Mouse (Mus musculus) cerebellum, postnatal 14 days (tissue): ENCODE measurements at regions not wholly inside any gene's neighbourhood (a gene's known extent, or its start where the extent isn't known, plus 50 kb on each side); places are given as distances from the start of the nearest gene placed in this dataset.
"Not testable (repeated sequence)": the region's sequence is repeated elsewhere in the genome, so short reads cannot be mapped to it uniquely, and the experiment has no call there.

Experiments
- DNase-seq, 2 experiments: peaks; one replicate each; pipeline ENCODE4 v3.0.0; 2021; ENCODE audit warnings: mixed read lengths in 2 of 2

DNA sequence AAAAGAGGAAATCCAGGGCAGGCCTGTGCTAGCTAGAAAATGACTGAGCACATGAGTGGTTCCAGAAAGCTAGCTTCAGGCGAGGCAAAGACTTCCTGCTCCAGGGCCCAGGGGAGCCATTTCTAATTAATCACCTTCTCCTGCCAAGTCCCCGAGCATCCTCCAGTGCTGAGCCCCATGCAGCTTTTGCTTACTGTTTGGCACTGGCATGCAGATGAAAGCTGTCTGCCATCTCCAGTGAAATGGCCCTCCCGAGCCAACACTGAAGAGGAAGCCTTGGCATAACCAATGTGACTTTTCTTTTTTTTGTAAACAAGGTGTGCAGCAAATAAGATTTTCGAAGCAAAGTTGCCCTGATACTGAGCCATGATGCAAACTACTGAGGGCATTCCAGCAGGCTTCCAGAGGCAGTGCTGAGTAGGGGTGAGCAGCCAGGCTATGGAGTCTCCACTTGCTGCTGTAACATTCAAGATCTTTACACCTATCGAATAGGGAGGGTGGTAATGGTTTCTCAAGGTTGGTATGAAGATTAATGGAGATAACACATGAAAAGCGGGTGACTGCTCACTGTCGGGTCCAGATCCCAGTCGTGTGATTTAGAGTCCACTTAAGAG is 125.4 kb upstream of the Immp2l start:
- DNase-seq: peak; percentile 68 to 81

DNA sequence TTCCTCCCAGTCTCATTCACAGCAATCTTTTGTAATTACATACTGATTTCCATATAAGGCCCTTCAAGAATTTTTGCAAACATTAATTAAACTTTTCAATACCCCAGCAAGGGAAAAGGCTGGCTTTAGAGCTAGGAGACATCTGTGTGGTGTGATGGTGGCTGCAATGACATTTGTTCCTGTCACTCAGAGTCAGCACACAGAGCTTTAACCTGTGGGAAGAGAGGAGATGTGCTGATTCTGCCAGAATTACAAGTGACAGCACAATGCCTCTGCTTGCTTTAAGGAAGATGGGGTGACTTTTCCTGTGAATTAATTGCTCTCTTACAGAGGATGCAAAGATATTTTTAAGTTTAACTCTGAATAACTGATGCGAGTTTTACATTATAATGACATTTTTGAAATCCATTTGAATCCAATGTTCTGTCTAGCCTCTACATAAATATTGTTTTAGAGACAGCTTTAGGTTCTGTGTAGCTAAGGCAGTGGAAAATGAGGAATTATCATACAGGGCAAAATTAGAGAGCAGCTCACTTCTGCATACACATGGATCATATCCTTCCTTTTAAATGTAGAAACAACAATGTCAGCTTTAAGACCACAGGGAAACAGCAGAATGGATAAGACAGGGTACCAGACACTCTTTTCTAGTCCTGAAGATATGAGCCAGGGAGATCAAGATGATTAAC is 118.1 kb upstream of the Immp2l start:
- DNase-seq: no peak

DNA sequence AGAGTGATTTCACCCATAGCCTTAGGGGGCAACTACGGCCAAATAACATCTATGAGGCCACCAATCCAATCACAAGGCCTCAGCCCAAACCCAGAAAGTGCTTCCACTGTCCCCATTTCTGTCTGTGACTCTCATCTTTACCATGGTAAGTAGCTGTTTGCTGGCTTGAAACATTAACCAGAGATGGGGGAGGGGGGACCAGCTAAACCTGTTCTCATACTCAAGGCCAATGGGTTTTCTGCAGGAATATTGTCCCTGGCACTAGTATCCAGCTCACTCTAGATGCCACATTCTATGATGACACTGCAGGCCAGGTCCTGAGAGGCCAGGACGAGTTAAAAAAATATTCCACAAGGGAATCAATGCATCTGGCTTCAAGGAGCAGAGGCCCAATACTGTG is 117.1 kb upstream of the Immp2l start:
- no peak for DNase-seq

DNA sequence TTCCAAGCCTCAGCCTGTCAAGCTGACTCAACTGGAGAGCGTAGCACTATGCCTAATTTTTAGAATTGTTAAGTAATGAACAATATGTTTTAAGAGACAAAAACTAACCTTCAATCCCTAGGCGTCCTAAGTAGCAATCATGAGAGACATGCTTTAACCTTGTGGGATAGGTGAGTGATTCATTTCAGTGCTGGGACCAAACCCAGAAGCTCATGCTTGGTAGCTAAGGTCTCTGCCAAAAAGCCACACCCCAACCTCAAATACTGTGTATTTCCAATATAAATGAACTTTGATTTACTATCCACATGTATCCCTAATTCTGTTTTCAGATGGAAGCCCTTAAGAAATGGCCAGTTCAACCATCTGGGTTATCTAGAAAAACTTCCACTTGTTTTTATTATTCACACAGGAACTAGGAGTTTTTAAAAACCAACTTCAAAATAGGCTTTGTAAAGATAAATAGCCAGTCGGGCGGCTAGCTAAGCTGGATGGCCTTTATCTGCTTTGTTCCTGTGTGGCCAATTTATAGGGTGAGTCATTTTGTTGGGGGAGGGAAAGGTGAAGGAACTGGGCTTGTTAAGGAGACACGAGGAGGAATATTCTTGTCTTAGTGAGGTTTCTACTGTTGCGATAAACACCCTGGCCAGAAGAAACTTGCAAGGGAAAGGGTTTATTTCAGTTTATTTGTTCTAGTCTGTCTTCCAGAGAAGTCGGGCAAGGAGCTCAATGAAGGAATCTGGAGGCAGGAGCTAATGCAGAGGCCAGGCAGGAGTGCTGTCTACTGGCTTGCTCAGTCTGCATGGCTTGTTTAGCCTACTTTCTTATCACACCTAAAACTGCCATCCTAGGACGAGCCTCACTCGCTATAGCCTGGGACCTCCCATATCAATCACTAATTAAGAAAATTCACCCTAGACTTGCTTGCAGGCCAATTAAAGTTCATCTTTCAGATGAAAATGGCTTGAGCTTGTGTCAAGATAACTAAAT is 114.8 kb upstream of the Immp2l start:
- DNase-seq: no peak

DNA sequence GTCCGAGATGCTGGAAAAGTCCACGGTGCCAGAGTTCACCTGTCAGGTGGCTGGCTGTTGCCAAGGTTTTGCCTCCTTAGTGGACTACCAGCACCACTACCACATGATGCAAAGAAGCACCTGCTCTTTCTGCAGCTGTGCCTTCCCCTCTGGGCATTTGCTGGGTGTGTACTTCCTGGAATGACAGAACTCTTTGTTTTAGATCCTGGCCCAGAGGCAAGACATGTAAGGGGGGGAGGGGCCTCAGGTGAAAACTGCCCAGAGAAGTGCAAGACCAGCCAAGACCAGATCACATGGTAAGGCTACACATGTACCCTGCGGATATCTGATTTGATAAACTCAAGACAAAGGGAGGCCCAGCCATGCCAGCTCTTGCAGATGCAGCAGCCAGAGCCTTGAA is 106.4 kb upstream of the Immp2l start:
- no peak for DNase-seq

DNA sequence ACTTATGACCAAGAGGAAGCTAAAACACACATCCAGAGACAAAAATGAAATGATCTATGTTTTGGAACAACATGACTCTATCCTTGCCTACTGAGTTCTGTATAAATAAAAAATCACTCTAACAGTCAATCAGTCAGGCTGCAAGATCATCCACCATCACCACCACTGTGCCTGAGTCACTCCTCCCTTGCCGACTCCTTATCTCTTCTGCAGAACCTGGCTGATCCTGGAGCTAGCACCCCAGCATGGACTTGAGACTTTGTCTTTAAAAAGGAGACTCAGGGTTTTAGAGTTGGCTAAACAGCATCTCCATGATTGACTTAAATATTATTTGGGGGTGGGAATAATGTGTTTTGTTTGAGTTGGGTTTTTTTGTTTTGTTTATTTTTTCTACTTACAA is 101.9 kb upstream of the Immp2l start:
- DNase-seq: no peak

DNA sequence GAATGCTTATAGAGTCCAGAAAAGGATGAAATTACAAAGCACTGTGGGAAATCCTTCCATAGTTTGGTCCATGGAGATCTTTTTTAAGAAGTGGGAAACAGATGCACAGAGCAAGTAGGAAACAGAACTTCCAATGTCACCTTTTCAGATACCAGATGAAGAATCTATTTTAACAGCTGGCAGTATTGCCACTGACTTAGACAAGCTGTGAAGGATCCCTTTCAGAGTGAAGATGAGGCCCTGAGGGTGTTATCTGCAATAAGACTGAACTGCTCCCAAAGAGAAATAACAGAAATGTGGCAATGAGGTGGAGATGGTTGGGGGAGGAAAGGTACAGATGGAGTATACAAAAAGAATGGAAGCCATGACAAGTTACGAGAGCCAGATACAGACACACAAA is 97.2 kb upstream of the Immp2l start:
- no peak for DNase-seq

DNA sequence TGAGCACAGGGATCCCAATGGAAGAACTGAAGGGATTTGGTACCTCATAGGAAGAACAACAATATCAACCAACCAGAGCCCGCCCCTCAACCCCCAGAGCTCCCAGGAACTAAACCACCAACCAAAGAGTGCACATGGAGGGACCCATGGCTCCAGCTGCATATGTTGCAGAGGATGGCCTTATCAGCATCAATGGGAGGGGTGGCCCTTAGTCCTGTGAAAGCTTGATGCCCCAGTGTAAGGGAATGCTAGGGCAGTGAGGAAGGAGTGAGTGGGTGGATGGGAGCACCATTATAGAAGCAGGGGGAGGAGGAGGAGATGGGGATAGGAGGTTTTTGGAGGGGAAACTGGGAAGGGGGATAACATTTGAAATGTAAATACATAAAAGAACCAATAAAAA is 94.5 kb upstream of the Immp2l start:
- DNase-seq: not testable (repeated sequence)

DNA sequence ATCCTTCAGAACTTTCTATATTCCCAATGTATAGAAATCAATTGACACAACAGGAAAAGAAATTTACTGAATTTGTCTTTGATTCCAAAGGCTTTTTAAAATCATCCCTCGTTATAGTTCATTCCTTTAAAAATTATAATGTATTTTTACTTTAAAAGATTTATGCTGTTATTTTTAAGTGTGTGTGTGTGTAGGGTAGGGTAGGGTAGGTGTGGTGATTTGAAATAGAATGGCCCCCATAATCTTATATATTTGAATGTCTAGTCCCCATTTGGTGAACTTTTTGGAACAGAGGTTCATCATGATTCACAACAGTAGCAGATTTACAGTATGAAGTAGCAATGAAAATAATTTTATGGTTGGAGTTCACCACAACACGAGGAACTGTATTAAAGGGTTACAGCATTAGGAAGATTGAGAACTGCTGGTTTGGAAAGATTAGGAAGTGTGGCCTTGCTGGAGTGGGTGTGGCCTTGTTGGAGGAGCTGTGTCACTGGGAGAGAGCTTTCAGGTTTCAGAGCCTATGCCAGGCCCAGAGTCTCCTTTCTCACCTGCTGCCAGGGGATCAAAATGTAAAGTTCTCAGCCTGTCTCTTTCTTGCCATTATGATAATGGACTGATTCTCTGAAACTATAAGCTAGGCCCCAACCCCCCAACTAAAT is 88.7 kb upstream of the Immp2l start:
- no peak for DNase-seq

DNA sequence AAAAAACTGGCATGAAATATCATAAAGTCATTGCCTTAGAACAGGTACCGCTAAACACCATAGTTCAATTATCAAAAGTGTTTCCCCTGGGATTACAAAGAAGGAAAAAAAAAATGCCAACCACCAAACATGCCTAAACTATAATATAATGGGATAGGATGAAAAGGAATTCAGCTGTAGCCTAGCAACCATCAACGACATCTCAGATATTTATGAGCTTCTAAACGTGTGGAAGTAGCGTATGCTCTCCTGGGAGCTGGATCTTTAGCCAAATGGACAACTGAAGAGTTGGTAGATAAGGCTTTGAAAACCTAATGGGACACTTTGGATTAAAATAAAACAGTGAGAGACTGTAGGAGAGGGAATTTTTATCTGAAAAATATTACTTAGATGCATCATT is 86.9 kb upstream of the Immp2l start:
- no peak for DNase-seq

DNA sequence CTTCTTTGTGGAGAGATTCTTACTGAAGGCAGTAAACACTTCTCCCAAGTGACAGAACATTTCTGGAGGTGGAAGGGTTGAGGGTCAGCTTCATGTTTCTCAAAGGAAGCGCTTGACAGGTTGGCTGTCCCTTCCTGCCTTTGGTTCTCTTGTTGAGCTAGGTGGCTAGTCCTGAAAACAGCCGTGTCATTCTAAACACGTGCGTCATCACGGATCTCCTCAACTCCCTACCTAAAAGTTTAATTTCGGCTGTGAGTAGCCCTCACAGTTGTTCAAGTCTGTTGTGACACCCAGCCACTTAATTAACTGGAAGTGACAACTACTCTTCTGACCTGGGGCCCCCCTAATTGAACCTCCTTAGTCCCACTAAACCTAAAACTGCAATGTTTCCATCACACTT is 77.0 kb upstream of the Immp2l start:
- no peak for DNase-seq

DNA sequence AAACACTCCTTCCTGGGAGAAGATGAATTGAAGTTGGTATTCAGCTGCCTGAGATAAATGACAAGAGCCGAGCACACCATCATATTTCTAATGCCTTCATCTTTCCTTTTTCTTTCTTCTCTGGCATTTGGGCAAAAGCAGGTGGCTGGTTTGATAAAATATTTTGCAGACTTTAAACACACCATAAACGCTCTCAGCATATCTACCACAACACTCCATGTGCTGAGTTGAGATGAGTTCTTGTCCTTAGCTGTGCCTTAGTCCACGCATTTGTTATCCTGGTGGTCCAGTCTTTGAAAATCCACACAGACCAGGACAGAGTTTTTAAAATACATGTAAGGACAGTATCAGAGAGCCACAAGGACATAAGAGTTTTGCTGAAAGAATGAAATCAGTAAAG is 74.3 kb upstream of the Immp2l start:
- no peak for DNase-seq

DNA sequence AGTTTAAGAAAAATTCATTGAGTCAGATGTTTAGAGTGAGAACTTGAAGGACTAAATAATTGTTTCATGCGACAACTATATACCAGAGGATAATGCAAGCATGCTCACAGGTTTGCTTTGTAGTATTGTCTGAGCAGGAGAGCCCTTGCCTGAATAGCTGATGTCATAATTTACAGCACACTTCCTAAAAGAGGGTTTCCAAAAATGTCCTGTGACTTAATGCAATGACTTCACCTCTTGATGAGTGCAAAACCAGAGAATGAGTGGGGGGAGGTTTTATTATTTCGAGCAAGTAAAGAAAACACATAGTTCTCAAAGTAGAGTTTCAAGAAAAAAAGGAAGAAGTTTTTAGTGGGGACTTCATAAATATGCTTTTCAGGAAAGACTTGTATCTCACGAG is 65.4 kb upstream of the Immp2l start:
- no peak for DNase-seq

DNA sequence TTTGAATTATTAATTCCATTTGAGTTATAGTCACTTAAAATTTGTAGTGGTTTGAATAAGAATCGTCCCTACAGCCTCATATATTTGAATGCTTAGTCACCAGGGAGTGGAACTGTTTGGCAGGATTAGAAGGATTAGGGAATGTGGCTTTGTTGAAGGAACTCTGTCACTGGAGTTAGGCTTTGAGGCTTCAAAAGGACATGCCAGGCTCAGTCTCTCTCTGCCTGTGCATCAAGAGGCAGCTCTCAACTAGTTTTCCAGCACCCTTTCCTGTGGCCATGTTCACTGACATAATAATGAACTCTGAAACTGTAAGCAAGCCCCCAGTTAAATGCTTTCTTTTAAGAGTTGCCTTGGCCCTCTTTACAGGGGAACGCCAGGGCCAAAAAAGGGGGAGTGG is 58.9 kb upstream of the Immp2l start:
- DNase-seq: no peak

DNA sequence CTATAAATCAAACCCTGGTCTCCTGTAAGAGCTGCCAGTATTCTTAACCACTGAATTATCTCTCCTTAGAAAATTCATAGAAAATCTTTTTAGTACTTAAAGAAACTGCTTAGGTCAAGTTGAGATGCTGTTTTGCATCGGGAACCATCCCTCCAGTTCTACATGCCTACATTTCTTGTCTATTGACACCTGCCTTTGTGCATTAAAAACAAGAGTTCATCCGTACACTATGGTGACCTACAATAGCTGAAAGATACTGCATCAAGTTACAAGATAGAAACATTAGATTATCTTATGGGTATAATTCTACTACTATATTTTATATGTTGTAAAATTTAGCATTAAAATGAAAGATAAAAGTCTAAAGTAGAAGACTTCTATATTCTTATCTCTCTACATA is 57.6 kb upstream of the Immp2l start:
- no peak for DNase-seq

DNA sequence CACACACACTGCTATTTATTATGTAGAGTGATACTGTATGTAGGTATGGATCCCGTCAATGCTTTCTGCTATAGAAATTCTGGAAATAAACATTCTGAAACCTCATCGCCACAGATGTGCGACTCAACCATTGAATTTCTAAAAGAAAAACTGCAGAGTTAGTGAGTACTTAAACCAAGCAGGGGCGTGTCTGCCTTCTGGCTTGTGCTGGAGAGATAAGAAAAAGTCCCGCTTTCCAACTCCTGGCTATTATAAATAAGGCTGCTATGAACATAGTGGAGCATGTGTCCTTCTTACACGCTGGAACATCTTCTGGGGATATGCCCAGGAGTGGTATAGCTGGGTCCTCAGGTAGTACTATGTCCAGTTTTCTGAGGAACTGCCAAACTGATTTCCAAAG is 57.2 kb upstream of the Immp2l start:
- DNase-seq: not testable (repeated sequence)

DNA sequence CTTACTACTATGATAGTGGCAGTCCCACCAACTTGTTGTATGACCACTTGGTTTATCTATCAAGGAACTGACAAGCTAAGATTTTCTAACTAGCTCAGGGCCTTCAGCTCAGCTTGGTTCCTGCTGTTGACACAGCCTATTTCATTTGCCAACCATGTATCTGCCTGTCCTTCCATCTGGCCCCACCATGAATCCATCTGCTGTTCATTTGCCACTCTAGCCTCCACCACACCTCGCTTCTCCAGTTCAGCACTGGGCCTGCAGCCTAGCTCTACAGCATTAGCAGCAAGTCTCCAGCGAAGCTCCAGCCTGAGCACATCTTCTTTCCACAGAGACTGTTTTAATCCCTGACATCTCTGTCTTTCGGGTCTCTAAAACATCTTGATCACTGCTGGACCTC is 51.0 kb upstream of the Immp2l start:
- DNase-seq: peak; percentile 74 to 81
